Mouse (Mus musculus) left cerebral cortex, adult 8-10 months (tissue): ENCODE measurements at regions not wholly inside any gene's neighbourhood (a gene's known extent, or its start where the extent isn't known, plus 50 kb on each side); places are given as distances from the start of the nearest gene placed in this dataset.
A peak's percentile ranks its signal among the peaks of the same experiment; 100 is the strongest.

ENCODE experiments used
- DNase-seq, 2 experiments: peaks; one replicate each; pipeline ENCODE4 v3.0.0; 2022; ENCODE audit warnings: low spot score in 2 of 2

- DNase-seq: peak; percentile 3 to 54
These were observed 173.9 kb downstream of the Gsdmc2 start for GRCm38 (mm10) chr15:63671081-63671480.

- no peak for DNase-seq
These were observed 174.4 kb downstream of the Gsdmc2 start for GRCm38 (mm10) chr15:63670561-63670960.

- DNase-seq: no peak
These were observed 177.4 kb downstream of the Gsdmc2 start for GRCm38 (mm10) chr15:63667536-63667935.

- DNase-seq: no peak
These were observed 179.5 kb downstream of the Gsdmc2 start for GRCm38 (mm10) chr15:63665517-63665916.

GRCm38 (mm10) chr15:63664877-63665276, 180.1 kb downstream of the Gsdmc2 start:
- no peak for DNase-seq

- no peak for DNase-seq
These were observed 182.8 kb downstream of the Gsdmc2 start for GRCm38 (mm10) chr15:63662183-63662582.

- no peak for DNase-seq
These were observed 186.9 kb downstream of the Gsdmc2 start for GRCm38 (mm10) chr15:63658031-63658521.

GRCm38 (mm10) chr15:63652216-63652961, 192.6 kb downstream of the Gsdmc2 start:
- DNase-seq: peak; percentile 31 to 96

- DNase-seq: no peak
These were observed 193.9 kb downstream of the Gsdmc2 start for GRCm38 (mm10) chr15:63651120-63651519.

- no peak for DNase-seq
These were observed 196.6 kb downstream of the Gsdmc2 start for GRCm38 (mm10) chr15:63648142-63648989.

- DNase-seq: no peak
These were observed 220.2 kb downstream of the Gsdmc2 start for GRCm38 (mm10) chr15:63624814-63625213.

GRCm38 (mm10) chr15:63624249-63624648, 220.7 kb downstream of the Gsdmc2 start:
- DNase-seq: no peak

GRCm38 (mm10) chr15:63616506-63617208, 228.3 kb downstream of the Gsdmc2 start:
- no peak for DNase-seq

- no peak for DNase-seq
These were observed 230.8 kb downstream of the Gsdmc2 start for GRCm38 (mm10) chr15:63614191-63614590.

GRCm38 (mm10) chr15:63613120-63613519, 231.9 kb downstream of the Gsdmc2 start:
- DNase-seq: no peak

- no peak for DNase-seq
These were observed 233.8 kb downstream of the Gsdmc2 start for GRCm38 (mm10) chr15:63611161-63611560.

- DNase-seq: no peak
These were observed 241.8 kb downstream of the Gsdmc2 start for GRCm38 (mm10) chr15:63603100-63603714.

- no peak for DNase-seq
These were observed 243.4 kb downstream of the Gsdmc2 start for GRCm38 (mm10) chr15:63601543-63601942.

- no peak for DNase-seq
These were observed 252.1 kb downstream of the Gsdmc2 start for GRCm38 (mm10) chr15:63592758-63593463.

GRCm38 (mm10) chr15:63559293-63559692, 285.7 kb downstream of the Gsdmc2 start:
- DNase-seq: no peak

- no peak for DNase-seq
These were observed 286.3 kb downstream of the Gsdmc2 start for GRCm38 (mm10) chr15:63558691-63559090.
